Mouse (Mus musculus) adrenal gland, adult (tissue): ENCODE results near the gene Chtop.

Experiments
- DNase-seq, 2 experiments: peaks; one replicate each; pipeline ENCODE4 v3.0.0; 2022 to 2023; ENCODE audit warnings: low spot score in 1 of 2; ENCODE audit not compliant: inconsistent age in 2 of 2

Gene Chtop

DNA sequence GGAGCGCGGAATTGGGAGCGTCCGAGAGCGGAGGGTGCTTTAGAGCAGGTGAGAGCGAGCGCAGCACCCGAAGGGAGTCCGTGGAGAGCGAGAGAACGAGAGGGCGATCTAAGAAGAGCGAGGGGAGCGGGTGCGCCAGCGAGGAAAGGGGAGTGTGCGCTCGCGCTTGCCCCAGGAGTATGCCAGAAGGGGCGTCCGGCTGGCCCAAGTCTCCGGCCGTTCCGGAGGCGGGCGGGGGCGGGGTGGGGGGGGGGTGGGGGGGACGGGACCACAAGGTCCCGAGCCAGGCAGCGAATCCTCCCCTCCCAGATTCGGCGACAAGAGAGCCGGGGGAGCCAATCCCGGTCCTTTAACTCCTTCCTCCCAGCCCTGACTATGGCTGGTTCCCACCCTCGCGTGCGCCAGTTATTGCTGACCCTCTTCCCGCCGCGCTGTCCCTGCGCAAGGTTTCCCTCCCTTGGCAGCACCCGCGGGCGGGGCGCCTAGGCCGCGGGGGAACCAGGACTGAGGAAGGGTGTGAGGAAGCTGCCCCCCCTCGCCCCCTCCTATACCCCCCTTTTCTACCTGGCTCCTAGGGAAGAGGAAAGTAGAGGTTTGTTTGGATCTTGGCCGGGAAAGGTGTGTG lies 43.5 kb downstream of the Chtop start, which contains the start of gene Npr1:
TSS of gene Npr1 (minus strand) at position 181 of the 625 bp plus-strand sequence.
- DNase-seq, result peak; percentile 84 to 92

DNA sequence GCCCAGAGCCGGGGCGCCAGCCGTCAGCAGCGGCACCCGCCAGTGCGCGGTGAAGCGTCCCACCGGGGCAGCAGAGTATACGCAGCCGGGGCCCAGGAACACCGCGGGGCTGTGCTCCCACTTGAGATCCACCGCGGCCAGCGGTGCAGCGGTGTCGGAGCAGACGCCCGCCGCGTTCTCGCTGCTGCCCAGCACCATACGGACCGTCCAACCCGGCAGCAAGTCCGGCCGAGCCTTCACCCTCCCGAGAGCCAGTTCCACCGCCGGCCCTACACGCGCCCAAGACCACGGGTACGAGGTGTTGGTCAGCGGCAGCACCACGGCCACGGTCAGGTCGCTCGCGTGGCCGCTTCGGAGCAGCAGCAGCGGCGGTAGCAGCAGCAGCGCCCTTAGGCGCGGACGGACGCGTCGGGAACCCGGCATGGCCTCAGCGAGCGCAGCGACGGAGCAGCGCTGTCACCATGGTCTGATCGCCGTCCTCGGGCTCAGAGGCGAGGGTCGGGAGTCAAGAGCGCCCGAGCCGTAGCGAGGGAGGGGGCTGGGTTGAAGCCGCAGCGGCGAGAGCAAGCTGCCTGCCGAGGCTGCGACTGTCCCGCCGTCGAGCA lies 44.1 kb downstream of the Chtop start:
- DNase-seq, result peak; percentile 62 to 84

DNA sequence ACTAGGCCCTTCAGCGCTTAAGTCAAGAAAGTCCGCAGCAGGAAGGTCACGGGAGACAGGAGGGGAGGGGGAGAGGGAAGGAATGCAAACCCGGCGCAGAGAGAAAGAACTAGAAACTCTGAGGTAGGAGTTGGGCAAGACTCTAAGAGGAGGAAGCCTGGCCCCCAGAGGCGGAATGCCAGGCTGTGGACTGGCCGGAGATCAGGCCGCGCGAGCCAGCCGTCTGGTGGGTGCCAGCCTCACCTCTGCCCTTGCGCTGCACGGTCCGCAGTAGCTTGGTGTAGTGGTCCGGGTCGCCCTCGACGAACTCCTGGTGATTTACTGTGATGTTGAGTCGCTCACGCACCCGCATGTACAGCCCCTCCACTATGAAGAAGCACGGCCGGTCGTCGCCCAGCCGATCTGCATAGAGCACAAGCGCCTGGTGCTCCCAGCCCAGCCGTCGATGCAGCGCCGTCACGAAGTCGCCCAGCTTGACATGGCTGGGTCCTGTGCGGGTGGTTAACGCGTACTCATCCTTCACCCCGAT lies 44.7 kb downstream of the Chtop start:
- DNase-seq, result peak; percentile 74 to 89

DNA sequence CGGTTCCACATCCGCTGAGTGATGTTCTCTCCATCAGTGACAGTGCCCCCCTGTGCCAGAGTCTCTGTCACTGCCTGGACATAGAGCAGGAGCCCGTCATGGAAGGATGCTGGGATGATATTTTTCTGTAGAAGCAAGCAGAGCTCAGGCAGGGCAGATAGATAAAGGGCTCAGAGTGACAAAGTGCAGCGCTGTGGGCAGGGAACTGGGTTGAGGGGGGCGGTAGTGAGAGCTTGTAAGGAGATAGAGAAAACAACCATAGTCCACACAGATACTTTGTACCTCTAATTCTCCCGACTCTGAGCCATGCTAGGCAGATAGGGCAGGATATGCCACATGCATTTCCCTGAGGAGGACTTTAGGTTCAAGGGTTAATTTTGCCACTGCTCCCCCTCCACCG lies 46.7 kb downstream of the Chtop start:
- DNase-seq, result peak in 1 of 2 experiments; percentile 68

DNA sequence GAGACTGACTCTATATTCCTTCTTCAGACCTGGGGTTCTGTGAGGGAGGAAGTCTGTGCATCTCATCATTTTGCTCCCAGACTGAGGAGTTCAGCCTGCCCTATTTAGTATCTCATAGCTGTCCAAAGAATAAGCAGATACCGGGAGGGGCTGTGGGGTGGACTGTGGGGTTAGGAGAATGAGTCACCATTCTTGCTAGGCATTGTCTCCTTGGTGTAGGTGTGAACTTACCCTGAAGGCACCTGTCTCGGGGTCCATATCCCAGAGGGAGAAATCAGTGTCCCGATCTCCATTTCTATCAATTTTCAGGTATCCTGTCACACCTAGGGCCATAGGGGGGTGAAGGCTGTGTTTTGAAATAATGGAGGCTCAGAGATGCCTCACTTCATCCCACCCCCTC lies 47.4 kb downstream of the Chtop start:
- peak in 1 of 2 experiments; percentile 50 for DNase-seq

DNA sequence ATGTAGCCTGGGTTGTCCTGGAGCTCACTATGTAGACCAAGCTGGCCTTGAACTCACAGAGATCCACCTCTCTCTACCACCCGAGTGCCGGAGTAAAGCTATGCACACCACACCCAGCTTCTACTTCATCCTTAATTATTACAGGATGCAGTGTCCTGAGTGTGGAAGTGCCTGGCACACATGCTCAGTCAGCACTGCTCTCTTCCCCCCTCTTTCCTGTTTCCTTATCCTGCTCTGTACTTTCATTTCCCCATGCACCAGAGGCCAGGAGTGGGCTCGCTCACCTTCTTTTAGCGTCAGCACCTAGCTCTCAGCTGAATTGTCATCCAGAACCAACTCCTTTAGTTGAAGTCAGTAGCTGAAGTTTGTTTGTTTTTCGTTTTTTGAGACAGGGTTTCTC lies 49.0 kb downstream of the Chtop start:
- DNase-seq, result peak in 1 of 2 experiments; percentile 50

DNA sequence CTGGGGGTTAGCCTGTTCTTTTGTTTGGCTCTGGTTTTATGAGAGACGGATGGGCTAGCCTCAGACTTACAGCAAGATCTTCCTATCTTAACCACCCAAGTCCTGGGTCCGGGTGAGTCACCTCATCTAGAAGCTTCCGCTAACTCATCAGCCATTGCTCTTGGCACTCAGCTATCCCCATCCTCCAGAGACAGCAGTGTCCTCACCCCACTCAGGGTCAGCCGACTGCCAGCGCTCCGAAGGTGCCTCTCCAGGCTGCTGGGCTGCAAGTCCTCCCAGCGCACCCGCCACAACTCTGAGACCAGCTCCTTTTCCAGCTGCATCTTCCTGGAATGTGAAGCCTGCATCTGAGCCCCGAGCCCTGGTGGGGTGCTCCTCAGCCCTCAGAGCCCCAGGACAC lies 49.6 kb downstream of the Chtop start:
- DNase-seq, result peak in 1 of 2 experiments; percentile 70

DNA sequence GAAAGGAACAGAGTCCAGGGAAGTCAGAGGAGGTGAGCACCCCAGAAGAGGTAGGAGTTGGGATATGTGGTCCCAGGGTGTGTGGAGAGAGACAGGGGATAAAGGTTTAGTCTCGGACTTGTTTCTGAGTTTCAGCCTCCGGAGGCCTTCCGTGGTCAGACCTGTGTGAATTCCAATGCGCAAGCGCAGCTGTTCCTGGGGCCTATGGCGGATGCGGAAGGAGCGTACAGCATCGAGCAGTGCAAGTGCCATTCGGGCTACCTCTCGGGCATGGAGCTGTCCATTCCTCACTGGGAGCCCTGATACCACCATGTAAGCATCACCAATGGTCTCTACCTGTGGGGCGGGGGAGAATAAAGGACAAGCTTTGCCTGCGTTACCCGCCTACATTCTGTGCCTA lies 54.4 kb downstream of the Chtop start:
- DNase-seq, result peak; percentile 10 to 29

DNA sequence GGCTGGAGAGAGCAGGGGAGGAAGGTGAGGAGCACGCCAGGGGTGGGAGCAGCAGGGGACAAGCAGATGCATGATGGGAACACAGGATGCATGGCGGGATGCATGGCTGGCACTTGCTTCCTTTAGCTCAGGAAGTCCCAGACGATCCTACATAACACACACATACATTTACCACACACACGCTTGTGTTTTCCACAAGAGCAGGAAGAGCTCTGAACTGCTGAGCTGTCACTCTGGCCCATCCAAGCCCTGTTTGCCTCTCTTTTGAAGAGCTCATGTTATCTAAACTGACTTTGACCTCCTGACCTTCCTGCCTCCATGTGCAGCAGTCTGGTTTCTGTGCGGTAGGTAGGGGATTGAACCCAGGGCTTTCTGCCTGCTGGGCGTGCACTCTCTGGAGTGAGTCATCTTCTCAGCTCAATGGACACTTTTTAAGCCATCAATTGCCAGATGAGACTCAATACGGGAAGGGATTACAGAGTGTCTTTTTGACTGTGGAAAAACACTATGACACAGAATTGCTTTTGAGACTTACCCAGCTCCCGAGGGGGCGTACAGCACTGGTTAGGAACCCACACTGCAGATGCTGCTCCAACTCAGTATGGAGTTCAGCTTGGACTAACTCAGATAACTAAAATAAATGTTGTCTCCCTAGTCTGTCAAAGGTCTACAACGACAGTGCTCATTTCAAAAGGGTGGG lies 57.8 kb downstream of the Chtop start:
- peak in 1 of 2 experiments; percentile 66 for DNase-seq

DNA sequence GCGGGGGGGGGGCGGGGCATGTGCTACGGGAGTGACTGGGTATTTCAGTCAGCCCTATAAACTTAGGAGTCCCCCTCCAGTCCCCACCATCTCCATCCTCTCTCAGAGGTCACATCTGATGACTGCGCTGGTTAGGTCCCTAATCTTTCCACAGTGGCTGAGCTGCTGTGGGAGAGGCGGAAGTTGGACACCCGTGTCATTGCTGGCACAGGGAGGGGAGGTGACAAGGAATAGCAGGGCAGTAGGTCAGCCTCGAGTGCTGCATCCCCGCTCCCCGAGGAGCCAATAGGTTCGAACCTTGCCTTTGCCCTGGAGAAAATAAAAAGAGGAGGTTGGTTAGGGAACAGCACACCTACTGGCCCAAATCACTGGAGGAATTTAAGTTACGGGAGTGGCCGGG lies 58.4 kb downstream of the Chtop start:
- DNase-seq, result no peak
